Mouse (Mus musculus) intestine, postnatal 0 days (tissue): ENCODE data around the gene Ankrd34a. TPM values are rescaled to one million over a fixed set of nuclear protein-coding genes. Genes with fewer than 3 reads are reported as not detected.
A peak's percentile ranks its signal among the peaks of the same experiment; 100 is the strongest.

ENCODE experiments used
- ATAC-seq: fragments of 200-750 bp; cut with Nextera tagmentation; 2 replicates; pipeline ENCODE4 v1.8.0; 2017; ENCODE audit warnings: mild to moderate bottlenecking, moderate TSS enrichment, moderate library complexity
- H3K27ac ChIP-seq: fragments of 300-500 bp; sonication (generic); 2 replicates; pipeline ENCODE4 v1.5.1; 2014; ENCODE audit warnings: mild to moderate bottlenecking, low read depth, low read length, moderate library complexity
- H3K27me3 ChIP-seq: fragments of 300-500 bp; sonication (generic); replicated peaks from 2 replicates; pipeline ENCODE4 v1.6.1; 2014; ENCODE audit warnings: low read length, mixed read lengths; ENCODE audit not compliant: control insufficient read depth, insufficient read depth
- H3K36me3 ChIP-seq: fragments of 300-500 bp; sonication (generic); 2 replicates; pipeline ENCODE4 v1.6.1; 2014; ENCODE audit warnings: mild to moderate bottlenecking, moderate library complexity; ENCODE audit not compliant: control insufficient read depth, insufficient read depth
- H3K4me1 ChIP-seq: fragments of 300-500 bp; sonication (generic); replicated peaks from 2 replicates; pipeline ENCODE4 v1.6.1; 2014; ENCODE audit warnings: antibody characterized with exemption, low read length, mixed read lengths; ENCODE audit not compliant: control insufficient read depth, insufficient read depth
- H3K4me2 ChIP-seq: fragments of 300-500 bp; sonication (generic); replicated peaks from 2 replicates; pipeline ENCODE4 v1.6.1; 2014; ENCODE audit warnings: low read depth, mild to moderate bottlenecking, moderate library complexity
- H3K4me3 ChIP-seq: fragments of 300-500 bp; sonication (generic); 2 replicates; pipeline ENCODE4 v1.5.1; 2014; ENCODE audit warnings: low read depth, low read length
- H3K9ac ChIP-seq: fragments of 300-500 bp; sonication (generic); 2 replicates; pipeline ENCODE4 v1.6.1; 2014; ENCODE audit warnings: mild to moderate bottlenecking, low read depth, low read length
- H3K9me3 ChIP-seq: fragments of 300-500 bp; sonication (generic); 2 replicates; pipeline ENCODE4 v1.6.1; 2016; ENCODE audit warnings: mixed run types; ENCODE audit not compliant: control insufficient read depth
- CTCF ChIP-seq: sonication (generic); IDR thresholded peaks from 2 replicates; pipeline ENCODE4 v1.5.1; 2016; ENCODE audit warnings: low read depth, mild to moderate bottlenecking, control low read depth, antibody characterized with exemption, moderate library complexity
- WGBS: fragments of 180-500 bp; shearing (Covaris S2); extraction: QIAGEN DNeasy Blood & Tissue Kit; methylation state at CpG from one replicate; pipeline ENCODE4 v1.1.7; 2014; 5-methylcytosine and 5-hydroxymethylcytosine counted together
- polyA plus RNA-seq: library from polyadenylated mRNA; unstranded; fragments of >200 nt; fragmentation: Nextera tagmentation; extraction: Ambion mirVana; gene quantifications from 2 replicates; pipeline ENCODE4 v1.2.1, GENCODE M21; 2015

Gene Ankrd34a
- polyA plus RNA-seq, 1 experiment from 2014 or later: 1.3 TPM

DNA sequence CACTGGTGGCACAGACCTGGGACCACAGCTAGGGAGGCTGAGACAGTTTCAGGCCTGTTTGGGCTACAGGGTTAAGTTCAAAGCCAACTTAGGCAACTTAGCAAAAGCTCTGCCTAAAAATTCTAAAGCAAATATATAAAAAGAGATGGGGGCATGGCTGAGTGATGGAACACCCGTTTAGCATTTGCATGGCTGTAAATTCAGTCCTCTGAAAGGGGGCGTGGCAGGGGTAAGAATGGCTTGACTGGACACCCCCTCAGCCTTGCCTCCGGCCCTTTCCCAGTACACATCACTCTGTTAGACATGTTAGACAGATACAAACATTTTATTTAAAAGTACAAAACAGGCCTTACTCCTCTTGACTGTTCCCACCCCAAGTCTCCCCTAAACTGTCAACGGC, 18.9 kb upstream of the Ankrd34a start:
- Histone ChIP-seq H3K36me3 (0 out of 2 replicates have a peak, but pooled peaks cover 3% of the 10 kb centered on the region), H3K4me3 (no peak overlapping the region), H3K4me2 (peak overlapping the region; percentile 58), H3K27me3 (no peaks in the 10 kb centered on the region), H3K27ac (peak overlapping the region; percentile 98), H3K9me3 (no peaks in the 10 kb centered on the region), H3K4me1 (peaks cover 18% of the 10 kb centered on the region), H3K9ac (0 out of 2 replicates have a peak overlapping the region, but pooled peaks have one; percentile 50)
- no peak for TF ChIP-seq CTCF
- ATAC-seq: no peak
- whole genome bisulfite sequencing: 54% methylated on average over 4 of the region's 4 CpGs

DNA sequence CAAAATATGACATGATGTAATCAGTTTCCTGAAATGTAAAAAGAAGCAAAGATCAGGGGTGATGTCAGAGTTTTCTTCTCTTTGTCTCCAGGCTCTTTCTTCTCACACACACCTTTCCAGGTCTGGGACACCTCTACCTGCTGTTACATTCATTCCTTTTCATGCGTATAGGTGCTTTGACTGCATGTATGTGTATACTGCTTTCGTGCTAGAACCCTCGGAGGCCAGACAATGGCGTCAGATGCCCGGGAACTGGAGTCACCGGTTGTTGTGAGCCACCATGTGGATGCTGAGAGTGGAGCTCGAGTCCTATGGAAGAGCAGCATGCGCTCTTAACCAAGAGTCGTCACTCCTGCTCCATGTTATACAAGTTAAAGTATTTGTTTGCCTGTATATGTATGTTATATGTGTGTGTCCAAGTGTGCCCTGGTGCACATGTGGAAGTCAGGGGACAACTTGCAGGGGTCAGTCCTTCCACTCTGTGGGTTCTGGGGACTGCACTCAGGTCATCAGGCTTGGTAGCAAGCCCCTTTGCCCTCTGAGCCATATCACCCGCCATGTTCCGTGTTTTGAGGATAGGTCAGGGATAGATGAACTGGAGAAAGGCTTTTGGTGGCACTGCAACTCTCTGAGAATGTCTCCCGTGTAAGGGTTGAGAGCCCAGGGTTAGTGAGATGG, 17.7 kb upstream of the Ankrd34a start:
- Histone ChIP-seq H3K27ac (no peak overlapping the region), H3K4me2 (no peak overlapping the region), H3K4me1 (peaks cover 18% of the 10 kb centered on the region), H3K9me3 (no peaks in the 10 kb centered on the region), H3K9ac (no peak overlapping the region), H3K36me3 (0 out of 2 replicates have a peak, but pooled peaks cover 3% of the 10 kb centered on the region), H3K27me3 (no peaks in the 10 kb centered on the region), H3K4me3 (no peak overlapping the region)
- no peak for ATAC-seq
- WGBS: 79% methylated on average over 12 of the region's 12 CpGs
- TF ChIP-seq CTCF: no peak

DNA sequence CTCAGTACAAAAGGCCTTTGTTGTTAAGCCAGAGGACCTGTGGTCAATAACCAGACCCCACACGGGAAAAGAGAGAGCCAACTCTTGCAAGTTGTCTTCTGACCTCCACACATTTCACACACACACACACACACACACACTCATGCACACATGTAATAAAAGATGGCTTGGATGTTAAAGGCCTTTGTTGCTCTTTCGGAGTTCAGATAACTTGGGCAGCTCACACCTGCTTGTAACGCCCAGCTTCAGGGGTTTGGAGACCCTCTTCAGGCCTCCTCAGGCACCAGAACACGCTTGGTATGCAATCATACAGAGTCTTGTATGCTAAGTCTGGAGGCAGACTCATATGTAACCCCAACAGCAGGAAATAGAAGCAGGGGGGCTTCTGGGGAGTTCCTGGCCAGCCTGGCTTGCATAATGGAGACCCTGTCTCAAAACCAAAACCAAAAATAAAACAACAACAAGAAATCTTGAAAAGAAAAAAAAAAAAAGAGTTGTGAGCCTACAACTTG, 17.1 kb upstream of the Ankrd34a start:
- no peaks in the 10 kb centered on the region for H3K9me3 ChIP-seq
- H3K4me3 ChIP-seq: no peak overlapping the region
- 0 out of 2 replicates have a peak overlapping the region, but pooled peaks have one; percentile 11 for H3K9ac ChIP-seq
- ATAC-seq: no peak
- H3K36me3 ChIP-seq: 0 out of 2 replicates have a peak, but pooled peaks cover 3% of the 10 kb centered on the region
- H3K4me1 ChIP-seq: peaks cover 16% of the 10 kb centered on the region
- H3K27ac ChIP-seq: no peak overlapping the region
- H3K4me2 ChIP-seq: no peak overlapping the region
- H3K27me3 ChIP-seq: no peaks in the 10 kb centered on the region
- no peak for TF ChIP-seq CTCF
- 84% methylated on average over 4 of the region's 4 CpGs for WGBS

DNA sequence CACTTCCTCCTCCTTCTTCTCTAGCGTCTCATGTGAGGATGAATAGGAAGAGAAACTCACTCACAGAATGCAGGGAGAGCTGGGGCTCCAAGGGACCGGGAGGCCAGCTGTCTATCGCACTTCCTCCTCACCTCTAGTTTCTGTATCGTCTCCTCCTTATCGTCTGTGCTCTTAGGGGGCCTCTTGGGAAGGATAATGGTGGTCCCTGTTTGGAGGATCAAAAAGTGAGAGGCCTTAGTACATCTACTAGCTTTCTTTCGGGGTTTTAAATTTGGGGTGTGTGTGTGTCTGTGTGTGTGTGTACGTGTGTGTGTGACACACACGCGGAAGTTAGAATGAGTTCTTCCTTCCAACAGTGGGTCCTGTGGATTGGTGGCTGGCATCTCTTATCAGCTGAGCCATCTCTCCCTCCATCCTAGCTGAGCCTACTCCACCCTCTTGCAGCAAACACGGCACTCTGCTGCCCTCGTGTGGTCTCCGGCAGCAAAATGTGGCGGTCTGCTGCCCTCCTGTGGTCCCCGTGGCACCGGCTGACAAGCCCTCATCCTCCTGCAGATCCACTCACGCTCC, 16.5 kb upstream of the Ankrd34a start:
- peak; percentile 100 for TF ChIP-seq CTCF
- ATAC-seq: 0 out of 2 replicates have a peak, but pooled peaks have one; percentile 3
- peak overlapping the region; percentile 11; the same call in 1 of the 2 replicates for H3K9ac ChIP-seq

DNA sequence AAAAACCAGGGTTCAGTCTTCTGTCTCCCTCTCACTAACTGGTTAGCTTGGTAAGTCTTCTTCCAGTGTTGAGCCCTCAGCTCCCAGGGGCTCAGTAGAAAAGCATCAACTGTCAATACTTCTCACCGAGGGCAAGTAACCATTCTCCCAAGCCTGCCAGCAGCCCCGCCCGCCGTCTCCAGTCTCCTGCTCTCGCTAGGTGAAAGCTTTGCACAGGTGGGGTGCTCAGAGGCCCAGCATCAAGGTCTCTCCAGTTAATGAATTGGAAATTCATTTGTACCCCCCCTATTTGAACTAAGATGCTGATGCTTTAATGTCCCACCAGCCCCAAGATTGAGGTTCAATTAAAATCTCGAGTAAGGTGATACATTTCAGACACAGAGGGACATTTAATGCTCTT, 15.3 kb upstream of the Ankrd34a start:
- Histone ChIP-seq H3K27me3 (no peaks in the 10 kb centered on the region), H3K4me3 (no peak overlapping the region), H3K36me3 (0 out of 2 replicates have a peak, but pooled peaks cover 3% of the 10 kb centered on the region), H3K9me3 (no peaks in the 10 kb centered on the region), H3K9ac (no peak overlapping the region), H3K27ac (no peak overlapping the region), H3K4me2 (no peak overlapping the region), H3K4me1 (peaks cover 9% of the 10 kb centered on the region)
- WGBS: 62% methylated on average over 6 of the region's 6 CpGs
- TF ChIP-seq CTCF: no peak
- ATAC-seq: no peak

More for the DNA sequence above, 16.5 kb upstream of the Ankrd34a start:
- H3K4me1 ChIP-seq: peaks cover 14% of the 10 kb centered on the region
- H3K36me3 ChIP-seq: 0 out of 2 replicates have a peak, but pooled peaks cover 3% of the 10 kb centered on the region
- H3K4me3 ChIP-seq: no peak overlapping the region
- no peaks in the 10 kb centered on the region for H3K9me3 ChIP-seq
- H3K27me3 ChIP-seq: no peaks in the 10 kb centered on the region
- WGBS: 13% methylated on average over 16 of the region's 16 CpGs
- H3K27ac ChIP-seq: no peak overlapping the region
- peak overlapping the region; percentile 42 for H3K4me2 ChIP-seq

DNA sequence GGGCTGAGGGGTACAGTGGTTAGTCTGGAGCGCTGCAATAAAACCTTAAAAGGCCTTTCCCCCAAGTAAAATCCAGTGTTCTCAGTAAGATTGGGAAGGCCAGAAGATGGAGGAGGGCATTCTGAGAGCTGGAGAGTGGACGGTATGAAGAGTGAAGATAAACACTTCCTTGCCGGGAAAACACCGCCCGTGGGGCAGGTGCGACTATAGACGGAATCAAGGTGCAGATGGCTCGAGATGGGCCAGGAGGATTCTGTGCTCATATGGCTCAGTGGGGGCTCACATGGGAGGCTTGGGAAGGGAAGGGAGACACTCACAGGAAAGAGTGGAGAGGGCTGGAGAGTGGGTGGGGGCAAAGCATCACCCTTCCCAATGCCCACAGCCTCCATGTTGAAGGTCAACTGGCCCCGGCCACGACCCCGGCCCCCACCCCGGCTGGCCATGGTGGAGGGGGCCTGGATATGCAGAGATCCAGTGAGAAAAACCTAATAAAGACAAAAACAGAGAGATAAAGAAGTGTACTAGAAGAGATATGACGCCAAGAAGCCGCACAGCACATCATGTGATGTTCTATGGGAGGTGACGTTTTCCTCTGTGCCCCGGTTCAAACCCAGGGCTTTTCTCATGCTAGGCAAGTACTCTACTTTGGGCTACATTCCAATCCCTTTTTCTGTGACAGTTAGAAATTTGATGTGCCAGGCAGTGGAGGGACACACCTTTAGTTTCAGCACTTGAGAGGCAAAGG, 14.5 kb upstream of the Ankrd34a start:
- no peak overlapping the region for H3K27ac ChIP-seq
- no peak for ATAC-seq
- H3K4me2 ChIP-seq: no peak overlapping the region
- H3K27me3 ChIP-seq: no peaks in the 10 kb centered on the region
- 85% methylated on average over 16 of the region's 16 CpGs for WGBS
- no peak for TF ChIP-seq CTCF
- no peaks in the 10 kb centered on the region for H3K9me3 ChIP-seq
- H3K4me1 ChIP-seq: peaks cover 9% of the 10 kb centered on the region; the same call in 1 of the 2 replicates
- no peak overlapping the region for H3K4me3 ChIP-seq
- H3K9ac ChIP-seq: no peak overlapping the region
- 0 out of 2 replicates have a peak, but pooled peaks cover 3% of the 10 kb centered on the region for H3K36me3 ChIP-seq
